Mouse (Mus musculus): ENCODE data around the gene Hnrnpul1.

- no peak for TF ChIP-seq CTCF (IDR thresholded peaks at IDR 0.05)
- no peak for TF ChIP-seq EP300 (IDR thresholded peaks at IDR 0.05)
These were observed 80.3 kb downstream of the Hnrnpul1 start for GRCm38 (mm10) chr7:25674297-25674696.

Data from lung, postnatal 0 days (tissue).